Mouse (Mus musculus): ENCODE results near the gene Asb16. TPM values are rescaled to one million over a fixed set of nuclear protein-coding genes. Genes with fewer than 3 reads are reported as not detected.

Asb16 gene
- 0.66 TPM for polyA plus RNA-seq (2014; fragmentation: Illumina TruSeq; extraction: RNeasy Lipid Tissue Mini Kit (QIAGEN cat#74804); ENCODE audit: low read depth, low replicate concordance)

DNA sequence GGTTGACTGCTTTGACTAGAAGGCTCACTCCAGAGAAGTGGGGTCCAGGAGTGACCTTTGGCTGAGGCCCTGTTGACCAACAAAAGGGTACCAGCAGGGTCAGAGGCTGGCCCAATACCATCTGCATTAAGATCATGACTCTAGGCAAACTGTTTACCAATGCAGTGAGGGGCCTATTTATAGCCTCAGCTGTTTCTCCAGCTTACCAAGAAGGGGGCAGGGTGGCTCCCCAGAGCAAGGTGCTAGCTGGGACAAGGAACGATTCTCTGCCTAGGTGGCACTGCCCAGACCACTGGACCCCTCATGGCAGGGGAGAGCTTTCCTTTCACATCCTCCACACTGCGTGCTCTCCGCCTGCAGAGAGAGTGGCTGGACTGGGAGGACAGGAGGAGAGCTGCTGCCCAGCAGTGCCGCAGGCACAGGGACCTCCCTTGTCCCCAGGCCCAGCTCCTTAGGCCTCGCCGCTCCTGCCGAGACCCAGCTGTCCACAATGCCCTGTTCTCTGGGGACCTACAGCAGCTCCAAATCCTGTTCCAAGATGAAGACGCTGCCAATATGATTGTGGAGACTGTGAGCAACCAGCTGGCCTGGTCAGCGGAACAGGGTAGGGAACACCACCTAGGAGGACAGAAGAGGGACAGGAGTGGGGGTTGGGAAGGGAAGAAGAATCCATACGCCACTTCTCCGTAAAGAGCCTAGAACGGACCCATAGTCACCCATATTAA lies at the start of gene Asb16:
Asb16 (plus strand) TSS at position 224 of the 725 bp plus-strand sequence.

DNA sequence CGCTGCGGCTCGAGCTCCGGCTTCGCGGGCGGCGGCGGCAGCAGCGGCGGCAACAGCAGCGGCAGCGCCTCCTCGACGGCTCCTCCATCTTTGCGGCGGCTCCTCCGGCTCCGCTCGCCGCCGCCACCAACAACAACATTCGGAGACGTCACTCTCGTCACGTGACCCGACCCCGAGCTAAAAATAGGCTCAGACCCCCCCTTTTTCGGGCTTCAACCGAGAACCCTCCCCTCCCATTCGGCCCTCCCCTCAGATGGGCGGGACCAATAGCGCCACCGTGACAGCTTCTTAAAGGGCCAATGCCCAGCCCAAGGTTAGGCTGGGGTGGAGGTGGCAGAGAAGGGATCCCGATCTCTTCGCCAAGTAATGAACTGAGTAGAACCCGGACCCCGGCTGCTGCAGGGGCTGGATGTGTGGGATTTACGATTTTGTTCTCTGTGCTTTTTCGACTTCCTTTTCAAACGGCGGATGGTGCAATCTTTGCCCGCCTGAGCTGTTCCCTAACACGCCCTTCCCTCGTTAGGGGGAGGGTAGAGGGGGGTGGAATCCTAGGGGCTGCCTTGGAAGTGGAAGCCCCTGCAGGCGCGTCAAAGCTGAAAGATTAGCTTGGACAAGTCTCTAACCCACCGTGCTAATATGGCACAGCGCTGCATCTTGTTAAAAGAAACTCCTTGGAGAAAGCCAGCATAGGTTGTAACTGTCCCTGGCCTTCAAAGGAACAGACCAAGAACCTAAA lies 38.4 kb upstream of the Asb16 start, which contains the start of gene Hdac5:
Hdac5 (minus strand) TSS at position 161 of the 736 bp plus-strand sequence.

DNA sequence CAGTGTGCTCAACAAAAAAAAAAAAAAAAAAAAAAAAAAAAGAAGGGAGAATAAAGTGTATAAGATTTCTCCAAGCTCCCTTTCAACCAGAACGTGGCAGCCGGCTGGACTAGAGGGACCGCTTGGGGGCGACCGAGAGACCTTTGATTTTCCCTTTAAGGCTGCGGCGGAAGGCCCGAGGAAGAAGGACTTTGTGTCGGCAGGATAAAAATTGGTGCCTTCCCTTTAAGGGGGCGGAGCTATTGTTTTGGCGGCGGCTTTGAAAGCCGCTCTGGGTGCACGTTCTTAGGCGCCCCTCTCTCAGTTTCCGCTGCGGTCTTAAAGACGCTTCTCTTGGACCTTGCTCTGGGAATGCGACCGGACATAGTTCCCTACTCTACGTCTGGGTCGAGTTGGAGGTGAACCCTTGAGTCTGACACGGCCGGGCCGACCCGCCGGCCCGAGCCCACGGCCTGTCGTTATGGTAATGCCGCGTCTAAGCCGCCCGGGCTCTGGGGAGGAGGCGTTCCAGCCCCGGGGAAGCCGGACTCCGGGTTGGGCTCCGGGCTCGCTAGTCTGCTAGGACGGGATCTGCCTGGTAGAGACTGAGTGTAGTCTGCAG lies 19.8 kb upstream of the Asb16 start, which contains the start of gene BC030867:
BC030867 (plus strand) TSS at position 253 of the 601 bp plus-strand sequence.

DNA sequence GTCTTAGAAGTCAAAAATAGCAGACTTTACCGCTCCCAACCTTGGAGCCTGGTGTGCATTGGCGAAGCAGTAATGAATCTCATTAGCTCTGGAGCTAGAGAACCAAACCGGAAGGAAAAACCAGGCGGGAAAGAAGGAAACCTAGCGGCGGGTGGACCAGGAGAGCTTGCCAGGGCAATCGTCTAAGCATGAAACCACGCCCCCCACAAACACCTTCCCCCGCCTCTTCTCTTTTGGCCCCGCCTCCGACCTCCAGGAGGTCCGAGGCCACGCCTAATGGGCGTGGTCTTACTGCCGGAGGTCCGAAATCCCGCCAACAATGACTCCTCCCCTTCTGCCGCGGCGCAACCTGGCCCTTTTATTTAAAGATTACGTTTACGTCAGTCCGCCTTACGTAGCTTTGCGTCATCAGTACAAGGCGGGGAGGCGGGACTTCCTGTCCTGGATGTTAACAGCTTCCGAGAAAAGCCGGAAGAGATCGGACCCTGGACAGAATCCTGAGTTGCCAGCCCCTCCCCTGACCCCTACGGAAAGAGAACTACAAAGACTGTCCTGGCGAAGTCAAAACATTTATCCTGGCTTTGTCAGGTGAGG lies 16.1 kb downstream of the Asb16 start, which contains the start of gene Tmub2:
Tmub2 (plus strand) TSS at position 431 of the 594 bp plus-strand sequence.

DNA sequence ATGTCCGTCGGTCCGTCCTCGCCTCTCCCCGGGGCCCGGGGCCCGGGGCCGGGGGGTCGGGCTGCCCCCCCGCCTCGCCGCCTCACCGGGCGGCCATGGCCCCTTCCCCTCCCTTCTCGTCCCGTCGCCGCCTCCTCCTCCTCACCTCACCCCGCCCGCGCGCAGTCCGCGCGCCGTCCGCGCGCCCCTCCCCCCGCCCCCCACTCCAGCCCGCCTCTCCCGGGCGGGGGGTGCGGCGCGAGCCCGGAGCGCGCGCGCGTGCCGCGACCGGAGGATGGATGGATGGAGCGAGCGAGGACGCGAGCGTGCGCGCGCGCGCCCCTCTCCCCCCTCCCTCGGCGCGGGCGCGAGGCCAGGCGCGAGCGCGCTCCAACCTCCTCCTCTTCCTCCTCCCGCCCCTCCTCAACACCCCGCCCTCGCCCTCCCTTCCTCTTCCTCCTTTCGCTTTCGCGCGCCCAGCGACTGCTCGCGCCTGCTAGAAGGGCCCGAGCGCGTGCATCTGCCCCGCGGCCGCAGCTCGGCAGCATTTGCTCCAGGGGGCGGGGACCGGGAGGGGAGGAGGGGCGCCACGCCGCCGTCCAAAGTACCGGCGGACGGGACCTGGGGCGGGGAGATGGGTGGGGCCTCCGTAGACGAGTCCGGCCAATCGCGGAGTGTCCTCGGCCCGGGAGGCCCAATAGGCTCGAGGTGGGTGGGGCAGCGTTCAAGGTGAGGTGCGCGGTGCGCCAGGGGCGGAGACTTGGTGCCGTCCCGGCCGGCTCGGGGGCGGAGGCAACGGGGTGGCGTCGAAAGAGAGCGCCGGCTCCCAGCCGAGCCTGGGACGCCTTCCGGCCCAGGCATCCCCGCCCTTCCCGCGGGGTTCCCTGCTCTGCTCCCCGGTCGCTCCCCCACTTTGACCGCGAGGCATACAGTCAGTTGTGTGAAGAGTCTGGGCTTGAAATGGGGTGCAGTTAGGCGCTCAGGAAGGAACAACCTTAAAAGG lies 28.2 kb downstream of the Asb16 start, which contains the start of gene Atxn7l3:
Atxn7l3 (minus strand) TSS at position 141 of the 982 bp plus-strand sequence.

DNA sequence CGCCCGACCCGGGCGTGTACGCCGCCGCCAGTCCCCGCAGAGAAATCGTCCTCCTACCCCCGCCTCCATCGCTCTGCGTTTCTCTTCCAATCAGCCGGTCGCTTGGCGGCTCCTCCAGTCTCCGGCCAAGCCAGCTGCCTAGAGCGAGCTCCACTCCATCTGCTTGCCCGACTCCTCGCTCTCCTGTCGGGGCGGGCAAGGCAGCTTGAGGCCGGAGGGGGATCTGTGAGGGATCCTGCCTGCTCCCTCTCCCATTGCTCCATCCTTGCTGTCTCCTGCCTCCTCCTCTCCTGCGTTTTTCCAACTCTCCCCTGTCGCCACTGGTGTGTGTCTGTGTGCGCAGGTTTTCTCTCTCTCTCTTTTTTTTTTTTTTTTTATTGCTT lies 50.9 kb downstream of the Asb16 start, which contains the start of gene Ubtf:
Ubtf (minus strand) TSS at position 333 of the 383 bp plus-strand sequence.

Other genes with a start within 250 kb of the Asb16 start
- gene Mpp3, start 240.3 kb upstream of the Asb16 start, polyA plus RNA-seq (2014; fragmentation: Illumina TruSeq; extraction: RNeasy Lipid Tissue Mini Kit (QIAGEN cat#74804); ENCODE audit: low read depth, low replicate concordance): 2.8 TPM
- gene Cd300lg, start 227.2 kb upstream of the Asb16 start, polyA plus RNA-seq (2014; fragmentation: Illumina TruSeq; extraction: RNeasy Lipid Tissue Mini Kit (QIAGEN cat#74804); ENCODE audit: low read depth, low replicate concordance): 4.8 TPM
- gene Mpp2, start 180.2 kb upstream of the Asb16 start, polyA plus RNA-seq (2014; fragmentation: Illumina TruSeq; extraction: RNeasy Lipid Tissue Mini Kit (QIAGEN cat#74804); ENCODE audit: low read depth, low replicate concordance): 0.44 TPM
- gene Ppy, start 167.4 kb upstream of the Asb16 start, polyA plus RNA-seq (2014; fragmentation: Illumina TruSeq; extraction: RNeasy Lipid Tissue Mini Kit (QIAGEN cat#74804); ENCODE audit: low read depth, low replicate concordance): not detected
- 9.1 TPM for gene Pyy, start 160.9 kb upstream of the Asb16 start, polyA plus RNA-seq (2014; fragmentation: Illumina TruSeq; extraction: RNeasy Lipid Tissue Mini Kit (QIAGEN cat#74804); ENCODE audit: low read depth, low replicate concordance)
- not detected for gene Nags, start 123.2 kb upstream of the Asb16 start, polyA plus RNA-seq (2014; fragmentation: Illumina TruSeq; extraction: RNeasy Lipid Tissue Mini Kit (QIAGEN cat#74804); ENCODE audit: low read depth, low replicate concordance)
- gene Tmem101, start 112.3 kb upstream of the Asb16 start, polyA plus RNA-seq (2014; fragmentation: Illumina TruSeq; extraction: RNeasy Lipid Tissue Mini Kit (QIAGEN cat#74804); ENCODE audit: low read depth, low replicate concordance): 4.1 TPM
- gene Lsm12, start 83.4 kb upstream of the Asb16 start, polyA plus RNA-seq (2014; fragmentation: Illumina TruSeq; extraction: RNeasy Lipid Tissue Mini Kit (QIAGEN cat#74804); ENCODE audit: low read depth, low replicate concordance): 57.3 TPM
- 3.1 TPM for gene G6pc3, start 79.1 kb upstream of the Asb16 start, polyA plus RNA-seq (2014; fragmentation: Illumina TruSeq; extraction: RNeasy Lipid Tissue Mini Kit (QIAGEN cat#74804); ENCODE audit: low read depth, low replicate concordance)
- 2.8 TPM for gene Hdac5, start 38.6 kb upstream of the Asb16 start, polyA plus RNA-seq (2014; fragmentation: Illumina TruSeq; extraction: RNeasy Lipid Tissue Mini Kit (QIAGEN cat#74804); ENCODE audit: low read depth, low replicate concordance)
- not detected for gene BC030867, start 19.9 kb upstream of the Asb16 start, polyA plus RNA-seq (2014; fragmentation: Illumina TruSeq; extraction: RNeasy Lipid Tissue Mini Kit (QIAGEN cat#74804); ENCODE audit: low read depth, low replicate concordance)
- 7.2 TPM for gene Tmub2, start 16.2 kb downstream of the Asb16 start, polyA plus RNA-seq (2014; fragmentation: Illumina TruSeq; extraction: RNeasy Lipid Tissue Mini Kit (QIAGEN cat#74804); ENCODE audit: low read depth, low replicate concordance)
- gene Atxn7l3, start 27.9 kb downstream of the Asb16 start, polyA plus RNA-seq (2014; fragmentation: Illumina TruSeq; extraction: RNeasy Lipid Tissue Mini Kit (QIAGEN cat#74804); ENCODE audit: low read depth, low replicate concordance): 8.9 TPM
- 48.8 TPM for gene Ubtf, start 51.0 kb downstream of the Asb16 start, polyA plus RNA-seq (2014; fragmentation: Illumina TruSeq; extraction: RNeasy Lipid Tissue Mini Kit (QIAGEN cat#74804); ENCODE audit: low read depth, low replicate concordance)
- gene Slc4a1, start 97.5 kb downstream of the Asb16 start, polyA plus RNA-seq (2014; fragmentation: Illumina TruSeq; extraction: RNeasy Lipid Tissue Mini Kit (QIAGEN cat#74804); ENCODE audit: low read depth, low replicate concordance): not detected
- 0.32 TPM for gene Rundc3a, start 124.7 kb downstream of the Asb16 start, polyA plus RNA-seq (2014; fragmentation: Illumina TruSeq; extraction: RNeasy Lipid Tissue Mini Kit (QIAGEN cat#74804); ENCODE audit: low read depth, low replicate concordance)
- gene Slc25a39, start 139.2 kb downstream of the Asb16 start, polyA plus RNA-seq (2014; fragmentation: Illumina TruSeq; extraction: RNeasy Lipid Tissue Mini Kit (QIAGEN cat#74804); ENCODE audit: low read depth, low replicate concordance): 8.5 TPM
- gene Grn, start 161.6 kb downstream of the Asb16 start, polyA plus RNA-seq (2014; fragmentation: Illumina TruSeq; extraction: RNeasy Lipid Tissue Mini Kit (QIAGEN cat#74804); ENCODE audit: low read depth, low replicate concordance): 9.7 TPM
- not detected for gene Fam171a2, start 178.9 kb downstream of the Asb16 start, polyA plus RNA-seq (2014; fragmentation: Illumina TruSeq; extraction: RNeasy Lipid Tissue Mini Kit (QIAGEN cat#74804); ENCODE audit: low read depth, low replicate concordance)
- gene Itga2b, start 201.4 kb downstream of the Asb16 start, polyA plus RNA-seq (2014; fragmentation: Illumina TruSeq; extraction: RNeasy Lipid Tissue Mini Kit (QIAGEN cat#74804); ENCODE audit: low read depth, low replicate concordance): not detected